Mouse (Mus musculus) neural tube, embryonic 14.5 days (tissue): ENCODE measurements around the gene Ptgir. TPM values are rescaled to one million over a fixed set of nuclear protein-coding genes. Genes with fewer than 3 reads are reported as not detected.

Source experiments
- ATAC-seq: fragments of 200-750 bp; cut with Nextera tagmentation; 2 replicates; pipeline ENCODE4 v1.8.0; 2017; ENCODE audit warnings: low read depth, mild to moderate bottlenecking, moderate TSS enrichment, moderate library complexity
- H3K27ac ChIP-seq: fragments of 300-500 bp; sonication (generic); 2 replicates; pipeline ENCODE4 v1.5.1; 2014; ENCODE audit warnings: low read depth, mild to moderate bottlenecking, control low read depth, low read length, moderate library complexity, mixed read lengths
- H3K27me3 ChIP-seq: fragments of 300-500 bp; sonication (generic); 2 replicates; pipeline ENCODE4 v1.6.1; 2014; ENCODE audit warnings: low read length; ENCODE audit not compliant: control insufficient read depth, insufficient read depth
- H3K36me3 ChIP-seq: fragments of 300-500 bp; sonication (generic); 2 replicates; pipeline ENCODE4 v1.6.1; 2014; ENCODE audit warnings: low read length, mixed read lengths; ENCODE audit not compliant: control insufficient read depth, insufficient read depth
- H3K4me1 ChIP-seq: fragments of 300-500 bp; sonication (generic); 2 replicates; pipeline ENCODE4 v1.6.1; 2014; ENCODE audit warnings: low read length; ENCODE audit not compliant: control insufficient read depth, insufficient read depth
- H3K4me2 ChIP-seq: fragments of 300-500 bp; sonication (generic); 2 replicates; pipeline ENCODE4 v1.6.1; 2014; ENCODE audit warnings: mild to moderate bottlenecking, low read depth, low read length, control low read depth
- H3K4me3 ChIP-seq: fragments of 300-500 bp; sonication (generic); 2 replicates; pipeline ENCODE4 v1.5.1; 2014; ENCODE audit warnings: low read depth, low read length, control low read depth, mixed read lengths
- H3K9ac ChIP-seq: fragments of 300-500 bp; sonication (generic); replicated peaks from 2 replicates; pipeline ENCODE4 v1.6.1; 2014; ENCODE audit warnings: low read depth, mild to moderate bottlenecking, control low read depth, low read length, mixed read lengths
- H3K9me3 ChIP-seq: fragments of 300-500 bp; sonication (generic); 2 replicates; pipeline ENCODE4 v1.6.1; 2016; ENCODE audit warnings: low read length; ENCODE audit not compliant: control insufficient read depth
- WGBS: fragments of 180-500 bp; shearing (Covaris S2); extraction: QIAGEN DNeasy Blood & Tissue Kit; methylation state at CpG from one replicate; pipeline ENCODE4 v1.1.7; 2014; 5-methylcytosine and 5-hydroxymethylcytosine counted together
- polyA plus RNA-seq: library from polyadenylated mRNA; unstranded; fragments of >200 nt; fragmentation: Nextera tagmentation; extraction: Ambion mirVana; gene quantifications from 2 replicates; pipeline ENCODE4 v1.2.1, GENCODE M21; 2014

Ptgir gene
- polyA plus RNA-seq, 1 experiment from 2014 or later, result not detected

GRCm38 (mm10) chr7:16874756-16875309 is 31.5 kb upstream of the Ptgir start:
- Histone ChIP-seq H3K4me3 (peak overlapping the region; percentile 70), H3K27me3 (no peaks in the 10 kb centered on the region), H3K27ac (peak overlapping the region; percentile 74), H3K9ac (no peak overlapping the region), H3K4me1 (peaks cover 14% of the 10 kb centered on the region), H3K36me3 (peaks cover 2% of the 10 kb centered on the region), H3K9me3 (no peaks in the 10 kb centered on the region), H3K4me2 (peak overlapping the region; percentile 81)
- under 1% methylated on average over 31 of the region's 33 CpGs for WGBS
- ATAC-seq, result peak; percentile 95

DNA sequence AGATGAGACGGTGACA is 31.2 kb upstream of the Ptgir start, which contains the start of gene Dact3:
TSS of gene Dact3 (plus strand) at position 8 of the 16 bp plus-strand sequence.
- H3K9ac ChIP-seq, result peak within 1 kb of the TSS; percentile 81
- H3K4me1 ChIP-seq, result peaks cover 14% of the 10 kb centered on the region
- peaks cover 2% of the 10 kb centered on the region for H3K36me3 ChIP-seq
- ATAC-seq, result no peak
- no peaks in the 10 kb centered on the region for H3K27me3 ChIP-seq
- peak within 1 kb of the TSS; percentile 87 for H3K27ac ChIP-seq
- WGBS, result no CpG with 5 or more reads among the region's 1 CpGs
- peak within 1 kb of the TSS; percentile 70 for H3K4me3 ChIP-seq
- peak within 1 kb of the TSS; percentile 81 for H3K4me2 ChIP-seq
- no peaks in the 10 kb centered on the region for H3K9me3 ChIP-seq

GRCm38 (mm10) chr7:16875326-16875725 is 31.0 kb upstream of the Ptgir start:
- H3K27me3 ChIP-seq, result no peaks in the 10 kb centered on the region
- WGBS, result under 1% methylated on average over 40 of the region's 42 CpGs
- peak overlapping the region; percentile 87 for H3K27ac ChIP-seq
- peaks cover 14% of the 10 kb centered on the region for H3K4me1 ChIP-seq
- no peaks in the 10 kb centered on the region for H3K9me3 ChIP-seq
- H3K4me3 ChIP-seq, result peak overlapping the region; percentile 70
- H3K36me3 ChIP-seq, result peaks cover 2% of the 10 kb centered on the region
- peak overlapping the region; percentile 81 for H3K9ac ChIP-seq
- ATAC-seq, result peak; percentile 54
- peak overlapping the region; percentile 81 for H3K4me2 ChIP-seq

- WGBS, result 8% methylated on average over 11 of the region's 11 CpGs
- Histone ChIP-seq H3K4me3 (peak overlapping the region; percentile 70), H3K36me3 (peaks cover 2% of the 10 kb centered on the region), H3K9ac (peak overlapping the region; percentile 81), H3K9me3 (no peaks in the 10 kb centered on the region), H3K27ac (no peak overlapping the region), H3K4me1 (peaks cover 14% of the 10 kb centered on the region), H3K4me2 (peak overlapping the region; percentile 81), H3K27me3 (no peaks in the 10 kb centered on the region)
- ATAC-seq, result no peak
These were observed 30.3 kb upstream of the Ptgir start for GRCm38 (mm10) chr7:16876006-16876405.

DNA sequence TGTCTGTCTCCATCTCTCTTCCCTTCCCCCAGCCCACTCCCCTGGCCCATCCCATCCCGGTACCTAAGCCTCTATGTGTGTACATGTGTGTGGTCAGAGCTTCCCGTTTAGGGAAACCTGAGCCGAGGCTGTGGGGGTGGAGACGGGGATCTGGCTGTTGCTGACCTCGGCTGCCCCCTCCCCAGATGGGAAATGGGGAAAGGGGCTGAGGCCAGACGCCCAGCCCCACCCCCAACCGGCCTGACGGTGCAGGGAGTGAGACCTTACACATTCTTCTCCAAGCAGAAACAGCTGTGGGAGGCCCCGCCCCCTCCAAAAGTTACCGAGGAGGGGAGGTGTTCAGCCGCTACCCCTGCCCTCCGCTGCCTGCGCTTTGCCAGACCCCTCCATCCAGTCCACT is 29.7 kb upstream of the Ptgir start:
- no peaks in the 10 kb centered on the region for H3K9me3 ChIP-seq
- peak overlapping the region; percentile 81 for H3K4me2 ChIP-seq
- no peak overlapping the region for H3K27ac ChIP-seq
- peak overlapping the region; percentile 81 for H3K9ac ChIP-seq
- 9% methylated on average over 12 of the region's 13 CpGs for WGBS
- no peaks in the 10 kb centered on the region for H3K27me3 ChIP-seq
- peaks cover 2% of the 10 kb centered on the region for H3K36me3 ChIP-seq
- H3K4me1 ChIP-seq, result peaks cover 14% of the 10 kb centered on the region
- ATAC-seq, result no peak
- peak overlapping the region; percentile 70 for H3K4me3 ChIP-seq

DNA sequence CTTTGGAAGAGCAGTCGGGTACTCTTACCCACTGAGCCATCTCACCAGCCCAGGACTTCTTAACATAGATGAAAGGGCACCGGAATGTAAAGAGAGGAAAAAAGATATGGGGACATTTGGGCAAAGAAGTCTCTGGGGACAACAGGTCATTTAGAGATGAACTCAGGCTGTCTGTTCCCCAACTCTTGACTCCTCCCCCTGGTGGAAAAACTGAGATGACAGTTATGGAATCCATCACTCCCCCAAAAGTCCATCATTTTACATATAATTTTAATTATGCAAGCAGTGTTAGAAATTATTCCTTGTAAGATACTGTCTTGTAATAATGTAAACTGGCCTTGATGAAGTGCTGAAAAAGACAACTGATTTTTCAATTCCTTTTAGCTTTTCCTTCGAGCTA is 28.6 kb upstream of the Ptgir start:
- Histone ChIP-seq H3K4me2 (no peak overlapping the region), H3K36me3 (0 out of 2 replicates have a peak, but pooled peaks cover 2% of the 10 kb centered on the region), H3K4me1 (peaks cover 14% of the 10 kb centered on the region), H3K9me3 (no peaks in the 10 kb centered on the region), H3K27me3 (no peaks in the 10 kb centered on the region), H3K9ac (no peak overlapping the region), H3K27ac (no peak overlapping the region), H3K4me3 (no peak overlapping the region)
- ATAC-seq, result no peak
- WGBS, result 95% methylated on average over 3 of the region's 3 CpGs

- H3K4me2 ChIP-seq, result no peak overlapping the region
- no peak overlapping the region for H3K9ac ChIP-seq
- H3K27me3 ChIP-seq, result peaks cover 11% of the 10 kb centered on the region
- peaks cover 14% of the 10 kb centered on the region for H3K4me1 ChIP-seq
- ATAC-seq, result no peak
- WGBS, result 12% methylated on average over 9 of the region's 9 CpGs
- no peaks in the 10 kb centered on the region for H3K9me3 ChIP-seq
- H3K4me3 ChIP-seq, result no peak overlapping the region
- peaks cover 3% of the 10 kb centered on the region; the same call in 1 of the 2 replicates for H3K36me3 ChIP-seq
- no peak overlapping the region for H3K27ac ChIP-seq
These were observed 26.3 kb upstream of the Ptgir start for GRCm38 (mm10) chr7:16879796-16880547.

- Histone ChIP-seq H3K4me1 (peaks cover 14% of the 10 kb centered on the region), H3K4me2 (no peak overlapping the region), H3K36me3 (peaks cover 8% of the 10 kb centered on the region; the same call in 1 of the 2 replicates), H3K9me3 (no peaks in the 10 kb centered on the region), H3K9ac (no peak overlapping the region), H3K27ac (no peak overlapping the region), H3K27me3 (peaks cover 14% of the 10 kb centered on the region), H3K4me3 (no peak overlapping the region)
- 13% methylated on average over 5 of the region's 5 CpGs for WGBS
- no peak for ATAC-seq
These were observed 25.7 kb upstream of the Ptgir start for GRCm38 (mm10) chr7:16880615-16881014.

DNA sequence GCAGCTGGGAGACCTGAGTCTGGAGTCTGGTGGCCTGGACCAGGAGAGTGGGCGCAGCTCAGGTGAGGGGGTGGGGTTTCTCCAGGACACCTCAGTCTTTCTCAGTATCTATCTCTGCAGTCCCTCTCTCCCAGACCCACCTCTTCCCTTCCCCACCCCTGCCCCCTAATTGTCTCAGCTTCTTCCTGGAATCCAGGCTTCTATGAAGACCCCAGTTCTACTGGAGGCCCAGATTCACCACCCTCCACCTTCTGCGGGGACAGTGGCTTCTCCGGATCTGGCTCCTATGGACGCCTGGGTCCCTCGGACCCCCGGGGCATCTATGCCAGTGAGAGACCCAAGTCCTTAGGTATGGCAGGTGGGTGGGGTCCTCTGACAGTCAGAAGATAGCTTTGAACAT is 23.1 kb upstream of the Ptgir start:
- H3K27ac ChIP-seq, result no peak overlapping the region
- H3K27me3 ChIP-seq, result peaks cover 14% of the 10 kb centered on the region
- ATAC-seq, result no peak
- no peaks in the 10 kb centered on the region for H3K9me3 ChIP-seq
- H3K9ac ChIP-seq, result no peak overlapping the region
- WGBS, result 93% methylated on average over 6 of the region's 6 CpGs
- peaks cover 8% of the 10 kb centered on the region; the same call in 1 of the 2 replicates for H3K36me3 ChIP-seq
- no peaks in the 10 kb centered on the region for H3K4me1 ChIP-seq
- no peak overlapping the region for H3K4me2 ChIP-seq
- no peak overlapping the region for H3K4me3 ChIP-seq
